Mouse (Mus musculus): Measurements from ENCODE around the gene Pou2f1. TPM values are rescaled to one million over a fixed set of nuclear protein-coding genes. Genes with fewer than 3 reads are reported as not detected.
"Not testable (repeated sequence)": the region's sequence is repeated elsewhere in the genome, so short reads cannot be mapped to it uniquely, and the experiment has no call there.

Pou2f1 gene
- total and polyA plus RNA-seq, 2 experiments from 2014 or later, result 21.5 to 27.2 TPM

GRCm38 (mm10) chr1:166000601-166001120 is 1.8 kb downstream of the Pou2f1 start:
- Histone ChIP-seq H3K9me3 (ENCODE audit: low read length) (no peaks in the 10 kb centered on the region), H3K36me3 (ENCODE audit: insufficient read depth, low read length) (no peaks in the 10 kb centered on the region), H3K27me3 (ENCODE audit: insufficient read depth, low read length) (no peaks in the 10 kb centered on the region), H3K4me3 (ENCODE audit: low read depth, low read length) (peak overlapping the region; percentile 97), H3K27ac (ENCODE audit: low read depth, low read length) (peak overlapping the region; percentile 96), H3K9ac (replicated peaks; ENCODE audit: low read length, poor library complexity, severe bottlenecking) (peak overlapping the region; percentile 97; the same call in 1 of the 2 replicates), H3K4me1 (ENCODE audit: insufficient read depth, low read length) (no peaks in the 10 kb centered on the region), H3K4me2 (ENCODE audit: low read depth, low read length, poor library complexity, severe bottlenecking) (peak overlapping the region; percentile 88)
- 6% methylated on average over 7 of the region's 7 CpGs for WGBS
- no peak for ATAC-seq (ENCODE audit: low FRiP score)
- no peak for TF ChIP-seq CTCF (IDR thresholded peaks at IDR 0.05)
- peak; percentile 13 for DNase-seq (ENCODE audit: low spot score)

GRCm38 (mm10) chr1:165999709-166000108 is 2.8 kb downstream of the Pou2f1 start:
- Histone ChIP-seq H3K9me3 (ENCODE audit: low read length) (no peaks in the 10 kb centered on the region), H3K4me1 (ENCODE audit: insufficient read depth, low read length) (no peaks in the 10 kb centered on the region), H3K27me3 (ENCODE audit: insufficient read depth, low read length) (no peaks in the 10 kb centered on the region), H3K36me3 (ENCODE audit: insufficient read depth, low read length) (no peaks in the 10 kb centered on the region), H3K4me2 (ENCODE audit: low read depth, low read length, poor library complexity, severe bottlenecking) (no peak overlapping the region), H3K27ac (ENCODE audit: low read depth, low read length) (no peak overlapping the region), H3K9ac (replicated peaks; ENCODE audit: low read length, poor library complexity, severe bottlenecking) (no peak overlapping the region), H3K4me3 (ENCODE audit: low read depth, low read length) (no peak overlapping the region)
- DNase-seq (ENCODE audit: low spot score) (no peak), ATAC-seq (ENCODE audit: low FRiP score) (no peak)
- WGBS, result 91% methylated on average over 1 of the region's 1 CpGs
- TF ChIP-seq CTCF (IDR thresholded peaks at IDR 0.05), result no peak

DNA sequence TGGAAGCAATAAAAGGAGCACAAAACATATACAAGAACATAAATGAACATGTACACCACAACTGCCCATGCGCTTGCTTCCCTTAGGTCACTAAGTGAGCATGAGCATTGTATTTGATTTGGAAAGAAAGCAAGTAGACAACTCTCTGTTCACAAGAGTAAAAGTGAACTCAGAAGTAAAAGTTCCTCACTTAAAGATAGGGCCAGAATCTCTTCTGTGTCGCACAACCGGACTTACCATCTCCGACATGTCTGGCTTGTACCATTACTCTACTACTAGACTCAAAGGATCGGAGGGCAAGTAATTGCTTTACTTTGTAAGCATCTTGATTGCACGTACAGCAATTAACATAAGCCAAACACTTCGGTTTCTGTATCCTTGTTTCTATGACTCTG is 6.8 kb downstream of the Pou2f1 start:
- Histone ChIP-seq H3K4me3 (ENCODE audit: low read depth, low read length) (no peak overlapping the region), H3K4me2 (ENCODE audit: low read depth, low read length, poor library complexity, severe bottlenecking) (no peak overlapping the region), H3K27ac (ENCODE audit: low read depth, low read length) (no peak overlapping the region), H3K4me1 (ENCODE audit: insufficient read depth, low read length) (no peaks in the 10 kb centered on the region), H3K36me3 (ENCODE audit: insufficient read depth, low read length) (no peaks in the 10 kb centered on the region), H3K27me3 (ENCODE audit: insufficient read depth, low read length) (no peaks in the 10 kb centered on the region), H3K9me3 (ENCODE audit: low read length) (no peaks in the 10 kb centered on the region), H3K9ac (replicated peaks; ENCODE audit: low read length, poor library complexity, severe bottlenecking) (no peak overlapping the region)
- 92% methylated on average over 7 of the region's 7 CpGs for WGBS
- no peak for TF ChIP-seq CTCF (IDR thresholded peaks at IDR 0.05)
- DNase-seq (ENCODE audit: low spot score) (no peak), ATAC-seq (ENCODE audit: low FRiP score) (no peak)

- H3K9me3 ChIP-seq (ENCODE audit: low read length); H3K4me1 ChIP-seq (ENCODE audit: insufficient read depth, low read length); H3K9ac ChIP-seq (replicated peaks; ENCODE audit: low read length, poor library complexity, severe bottlenecking); H3K27me3 ChIP-seq (ENCODE audit: insufficient read depth, low read length); H3K36me3 ChIP-seq (ENCODE audit: insufficient read depth, low read length); DNase-seq (ENCODE audit: low spot score); H3K4me3 ChIP-seq (ENCODE audit: low read depth, low read length); ATAC-seq (ENCODE audit: low FRiP score); H3K27ac ChIP-seq (ENCODE audit: low read depth, low read length); H3K4me2 ChIP-seq (ENCODE audit: low read depth, low read length, poor library complexity, severe bottlenecking): not testable (repeated sequence)
- 92% methylated on average over 6 of the region's 7 CpGs for WGBS
Observed at GRCm38 (mm10) chr1:165995011-165995660, 7.3 kb downstream of the Pou2f1 start.

DNA sequence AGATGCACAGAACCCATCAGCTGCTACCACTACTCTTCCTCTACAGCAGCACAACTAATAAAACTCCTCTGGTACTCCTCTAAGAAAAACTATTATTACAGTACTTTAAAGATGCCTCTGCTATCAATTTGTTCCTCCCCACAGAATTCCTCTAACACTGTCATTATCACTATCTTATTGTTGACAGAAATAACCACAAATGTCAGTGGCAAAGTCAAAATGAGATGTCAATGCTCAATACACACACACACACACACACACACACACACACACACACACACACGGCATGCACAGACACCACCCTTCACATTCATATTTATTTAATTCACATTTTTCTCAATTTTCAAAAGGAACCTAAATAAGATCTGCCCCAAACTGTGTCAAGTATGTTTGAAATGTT is 8.2 kb downstream of the Pou2f1 start:
- 60% methylated on average over 1 of the region's 1 CpGs for WGBS
- Histone ChIP-seq H3K9me3 (ENCODE audit: low read length) (no peaks in the 10 kb centered on the region), H3K27me3 (ENCODE audit: insufficient read depth, low read length) (no peaks in the 10 kb centered on the region), H3K4me3 (ENCODE audit: low read depth, low read length) (no peak overlapping the region), H3K27ac (ENCODE audit: low read depth, low read length) (no peak overlapping the region), H3K9ac (replicated peaks; ENCODE audit: low read length, poor library complexity, severe bottlenecking) (no peak overlapping the region), H3K4me2 (ENCODE audit: low read depth, low read length, poor library complexity, severe bottlenecking) (no peak overlapping the region), H3K4me1 (ENCODE audit: insufficient read depth, low read length) (no peaks in the 10 kb centered on the region), H3K36me3 (ENCODE audit: insufficient read depth, low read length) (no peaks in the 10 kb centered on the region)
- ATAC-seq (ENCODE audit: low FRiP score), result no peak
- TF ChIP-seq CTCF (IDR thresholded peaks at IDR 0.05), result no peak
- no peak for DNase-seq (ENCODE audit: low spot score)

DNA sequence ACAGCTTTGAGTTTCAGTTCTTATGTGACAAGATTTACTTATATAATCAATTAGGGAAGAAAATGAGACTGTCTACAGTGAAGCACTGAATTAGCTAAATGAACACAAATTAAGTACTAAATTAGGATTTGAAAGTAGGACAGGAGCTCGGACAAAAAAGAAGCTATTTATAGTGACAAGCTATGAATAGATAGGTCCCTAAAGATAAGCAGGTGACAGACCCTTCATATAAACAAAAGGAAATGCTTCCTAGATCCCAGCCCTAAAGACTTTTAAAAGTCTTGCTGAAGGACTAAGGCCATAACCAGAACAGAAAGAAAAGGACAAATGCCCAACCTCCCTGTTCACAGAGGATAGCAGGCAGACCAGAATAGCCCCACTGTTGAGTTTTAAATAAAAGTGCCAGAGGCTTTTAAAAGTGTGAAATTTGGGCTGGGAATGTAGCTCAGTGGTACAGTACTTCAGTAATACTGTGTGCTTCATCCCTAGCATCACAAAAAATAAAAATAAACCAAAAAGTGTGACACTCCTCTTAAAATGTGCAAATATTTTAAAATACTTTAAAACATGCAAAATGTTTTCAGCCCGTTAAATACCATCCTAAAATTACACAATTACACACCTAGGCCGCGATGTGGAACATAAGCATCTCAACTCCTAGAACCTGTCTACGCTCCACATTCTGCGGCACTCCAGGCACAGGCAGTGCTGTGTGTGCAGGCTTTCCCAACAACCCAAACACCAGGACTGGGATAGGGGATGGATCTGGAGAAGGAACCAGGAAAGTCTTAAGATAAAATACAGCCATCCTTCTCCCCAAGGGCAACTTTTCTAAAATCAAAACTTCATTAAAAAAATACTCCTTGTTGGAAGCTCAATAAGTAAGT is 9.0 kb downstream of the Pou2f1 start:
- WGBS, result 79% methylated on average over 6 of the region's 6 CpGs
- ATAC-seq (ENCODE audit: low FRiP score), result no peak

More for the DNA sequence above, 9.0 kb downstream of the Pou2f1 start:
- H3K4me2 ChIP-seq (ENCODE audit: low read depth, low read length, poor library complexity, severe bottlenecking), result no peak overlapping the region
- no peaks in the 10 kb centered on the region for H3K27me3 ChIP-seq (ENCODE audit: insufficient read depth, low read length)
- no peaks in the 10 kb centered on the region for H3K36me3 ChIP-seq (ENCODE audit: insufficient read depth, low read length)
- no peak overlapping the region for H3K27ac ChIP-seq (ENCODE audit: low read depth, low read length)
- DNase-seq (ENCODE audit: low spot score), result no peak
- no peak for TF ChIP-seq CTCF (IDR thresholded peaks at IDR 0.05)
- no peak overlapping the region for H3K4me3 ChIP-seq (ENCODE audit: low read depth, low read length)
- H3K4me1 ChIP-seq (ENCODE audit: insufficient read depth, low read length), result no peaks in the 10 kb centered on the region
- no peak overlapping the region for H3K9ac ChIP-seq (replicated peaks; ENCODE audit: low read length, poor library complexity, severe bottlenecking)
- no peaks in the 10 kb centered on the region for H3K9me3 ChIP-seq (ENCODE audit: low read length)
